Mouse (Mus musculus): ENCODE measurements around the gene Tm9sf1. TPM values are rescaled to one million over a fixed set of nuclear protein-coding genes. Genes with fewer than 3 reads are reported as not detected.
A peak's percentile ranks its signal among the peaks of the same experiment; 100 is the strongest.

The Tm9sf1 gene
- polyA plus RNA-seq, 1 experiment from 2014 or later: 59.7 TPM

DNA sequence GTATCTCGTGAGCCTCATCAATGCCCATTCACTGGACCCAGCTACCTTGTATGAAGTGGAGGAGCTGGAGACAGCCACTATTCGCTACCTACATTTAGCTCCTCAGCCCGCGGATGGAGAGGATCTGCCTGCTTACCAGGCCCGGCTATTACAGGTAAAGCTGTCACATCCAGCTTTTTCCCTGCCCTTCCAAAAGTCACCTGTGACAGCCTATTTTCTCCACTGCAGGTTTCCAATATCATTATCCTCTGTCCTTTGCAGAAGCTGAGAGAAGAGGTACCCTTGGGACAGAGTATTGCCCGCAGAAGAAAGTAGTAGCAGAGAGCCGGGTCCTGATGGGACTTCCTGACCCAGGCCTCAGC lies 40.4 kb downstream of the Tm9sf1 start, which contains the start of gene Irf9:
Gene Irf9, plus strand, starts transcription at position 301 of the 362 bp plus-strand sequence.
- Histone ChIP-seq H3K4me3 (replicated peaks) (peak within 1 kb of the TSS; percentile 20), H3K27me3 (no peaks in the 10 kb centered on the region), H3K36me3 (peaks cover 90% of the 10 kb centered on the region), H3K27ac (no peak within 1 kb of the TSS), H3K4me2 (replicated peaks) (peak within 1 kb of the TSS; percentile 32), H3K9ac (replicated peaks) (0 out of 2 replicates have a peak within 1 kb of the TSS, but pooled peaks have one; percentile 41), H3K4me1 (replicated peaks) (peaks cover 7% of the 10 kb centered on the region; the same call in 1 of the 2 replicates), H3K9me3 (no peaks in the 10 kb centered on the region)
- no peak for ATAC-seq
- WGBS: 87% methylated on average over 7 of the region's 7 CpGs

DNA sequence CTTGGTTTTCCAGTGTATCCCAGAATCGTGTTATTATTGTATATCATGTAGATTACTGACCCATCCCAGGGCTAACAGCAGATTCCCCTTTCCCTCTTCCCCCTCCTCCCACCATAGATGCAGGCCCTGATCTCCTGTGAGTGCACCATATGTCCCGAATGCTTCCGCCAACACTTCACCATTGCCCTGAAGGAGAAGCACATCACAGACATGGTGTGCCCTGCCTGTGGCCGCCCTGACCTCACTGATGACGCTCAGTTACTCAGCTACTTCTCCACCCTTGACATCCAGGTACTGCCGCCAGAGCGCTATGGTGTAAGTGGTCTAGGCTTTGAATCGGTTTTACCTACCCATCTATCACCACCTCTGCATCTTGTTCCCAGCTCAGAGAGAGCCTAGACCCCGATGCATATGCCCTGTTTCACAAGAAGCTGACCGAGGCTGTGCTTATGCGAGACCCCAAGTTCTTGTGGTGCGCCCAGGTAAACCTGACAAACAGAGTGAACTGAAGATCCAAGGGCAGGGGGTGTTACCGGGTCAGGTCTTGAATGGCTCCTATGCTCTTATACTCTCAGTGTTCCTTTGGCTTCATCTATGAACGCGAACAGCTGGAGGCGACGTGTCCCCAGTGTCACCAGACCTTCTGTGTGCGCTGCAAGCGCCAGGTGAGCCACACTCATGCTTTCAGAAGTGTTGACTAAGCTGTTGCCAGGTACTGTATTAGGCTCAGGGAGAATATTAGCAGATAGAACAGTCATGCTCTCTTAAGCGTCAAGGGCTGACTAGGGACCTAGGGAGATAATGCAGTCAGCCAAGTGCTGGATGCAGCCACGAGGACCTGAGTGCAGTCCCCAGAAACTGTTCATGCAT lies 44.9 kb downstream of the Tm9sf1 start:
- H3K4me3 ChIP-seq (replicated peaks): no peak overlapping the region
- 96% methylated on average over 21 of the region's 21 CpGs for WGBS
- no peak overlapping the region for H3K27ac ChIP-seq
- peaks cover 5% of the 10 kb centered on the region for H3K4me1 ChIP-seq (replicated peaks)
- H3K36me3 ChIP-seq: peaks cover 96% of the 10 kb centered on the region
- ATAC-seq: no peak
- no peaks in the 10 kb centered on the region for H3K9me3 ChIP-seq
- H3K27me3 ChIP-seq: no peaks in the 10 kb centered on the region
- H3K9ac ChIP-seq (replicated peaks): no peak overlapping the region
- no peak overlapping the region for H3K4me2 ChIP-seq (replicated peaks)

DNA sequence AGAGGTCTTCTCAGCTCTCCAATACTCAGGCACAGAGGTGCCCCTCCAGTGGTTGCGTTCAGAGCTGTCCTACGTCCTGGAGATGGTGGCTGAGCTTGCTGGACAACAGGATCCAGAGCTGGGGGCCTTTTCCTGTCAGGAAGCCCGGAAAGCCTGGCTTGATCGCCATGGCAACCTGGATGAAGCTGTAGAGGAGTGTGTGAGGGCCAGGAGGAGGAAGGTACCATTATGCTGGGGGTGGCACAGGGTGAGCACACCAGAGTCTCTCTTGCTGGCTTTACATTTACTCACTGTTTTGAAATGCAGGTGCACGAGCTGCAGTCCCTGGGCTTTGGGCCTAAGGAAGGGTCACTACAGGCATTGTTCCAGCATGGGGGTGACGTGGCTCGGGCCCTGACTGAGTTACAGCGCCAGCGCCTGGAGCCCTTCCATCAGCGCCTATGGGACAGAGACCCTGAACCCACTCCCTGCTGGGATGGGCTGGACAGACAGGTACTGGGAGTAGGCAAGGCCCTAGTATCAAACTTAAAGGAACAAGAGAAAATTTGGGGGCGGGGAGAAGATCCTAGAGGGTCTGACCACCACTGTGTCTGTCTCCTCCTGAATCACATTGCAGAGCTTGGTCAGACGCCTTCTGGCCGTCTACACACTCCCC lies 47.4 kb downstream of the Tm9sf1 start:
- Histone ChIP-seq H3K27me3 (no peaks in the 10 kb centered on the region), H3K36me3 (peaks cover 71% of the 10 kb centered on the region), H3K9ac (replicated peaks) (no peak overlapping the region), H3K4me3 (replicated peaks) (no peak overlapping the region), H3K9me3 (no peaks in the 10 kb centered on the region), H3K4me1 (replicated peaks) (peaks cover 21% of the 10 kb centered on the region), H3K4me2 (replicated peaks) (no peak overlapping the region), H3K27ac (no peak overlapping the region)
- 70% methylated on average over 13 of the region's 13 CpGs for WGBS
- ATAC-seq: no peak

DNA sequence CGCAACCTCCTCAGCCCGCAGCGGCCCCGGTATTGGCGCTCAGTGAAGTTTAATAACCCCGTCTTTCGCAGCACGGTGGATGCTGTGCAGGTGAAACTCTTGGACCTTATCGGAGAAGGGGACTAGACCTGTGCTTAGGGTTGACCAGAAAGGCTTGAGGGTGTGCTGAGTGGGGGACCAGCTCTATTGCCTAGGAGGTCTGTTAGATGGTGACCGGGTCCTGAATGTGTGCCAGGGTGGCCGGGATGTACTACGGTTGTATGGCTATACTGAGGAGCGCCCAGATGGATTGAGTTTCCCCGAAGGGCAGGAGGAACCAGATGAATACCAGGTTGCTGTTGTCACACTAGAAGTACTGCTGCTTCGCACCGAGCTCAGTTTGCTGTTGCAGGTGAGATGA lies 51.4 kb downstream of the Tm9sf1 start:
- no peak for ATAC-seq
- H3K9ac ChIP-seq (replicated peaks): peak overlapping the region; percentile 95
- peaks cover 45% of the 10 kb centered on the region for H3K36me3 ChIP-seq
- peak overlapping the region; percentile 97 for H3K27ac ChIP-seq
- H3K4me2 ChIP-seq (replicated peaks): peak overlapping the region; percentile 99
- no peaks in the 10 kb centered on the region for H3K9me3 ChIP-seq
- peaks cover 36% of the 10 kb centered on the region for H3K4me1 ChIP-seq (replicated peaks)
- no peaks in the 10 kb centered on the region for H3K27me3 ChIP-seq
- 8% methylated on average over 16 of the region's 16 CpGs for WGBS
- H3K4me3 ChIP-seq (replicated peaks): peak overlapping the region; percentile 95

DNA sequence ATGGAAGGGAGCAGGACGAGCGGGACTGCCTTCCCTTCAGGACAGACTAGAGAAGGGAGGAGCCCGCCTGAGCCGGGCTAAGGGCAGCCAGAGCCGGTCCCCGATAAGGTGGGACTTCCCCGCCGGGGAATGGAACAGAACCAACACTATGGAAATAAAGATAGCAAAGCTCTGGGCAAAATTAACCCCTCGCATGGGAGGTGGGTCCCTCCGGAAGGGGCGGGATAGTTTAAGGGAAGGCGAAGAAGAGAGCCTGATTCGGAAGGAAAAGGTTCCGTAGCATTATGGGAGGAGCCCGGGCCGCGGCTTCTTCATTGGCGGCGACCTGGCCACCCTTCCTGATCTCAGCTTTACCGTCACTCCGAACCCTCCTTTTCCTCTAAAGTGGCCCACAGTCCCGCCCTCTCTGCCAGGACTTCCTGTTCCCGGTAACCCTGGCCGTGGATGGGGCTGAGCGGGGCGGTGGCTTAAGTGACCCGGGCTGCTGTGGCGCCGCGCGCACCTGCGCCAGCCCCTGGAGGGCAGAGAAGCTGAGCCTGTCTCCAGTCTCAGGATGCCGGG lies 52.2 kb downstream of the Tm9sf1 start, which contains the start of gene Rnf31:
Gene Rnf31, plus strand, starts transcription at position 378 of the 561 bp plus-strand sequence.
- under 1% methylated on average over 33 of the region's 33 CpGs for WGBS
- peak within 1 kb of the TSS; percentile 97 for H3K27ac ChIP-seq
- H3K4me2 ChIP-seq (replicated peaks): peak within 1 kb of the TSS; percentile 99
- H3K9ac ChIP-seq (replicated peaks): peak within 1 kb of the TSS; percentile 95
- ATAC-seq: peak; percentile 91
- H3K4me1 ChIP-seq (replicated peaks): peaks cover 36% of the 10 kb centered on the region
- peaks cover 40% of the 10 kb centered on the region for H3K36me3 ChIP-seq
- H3K9me3 ChIP-seq: no peaks in the 10 kb centered on the region
- no peaks in the 10 kb centered on the region for H3K27me3 ChIP-seq
- H3K4me3 ChIP-seq (replicated peaks): peak within 1 kb of the TSS; percentile 95

DNA sequence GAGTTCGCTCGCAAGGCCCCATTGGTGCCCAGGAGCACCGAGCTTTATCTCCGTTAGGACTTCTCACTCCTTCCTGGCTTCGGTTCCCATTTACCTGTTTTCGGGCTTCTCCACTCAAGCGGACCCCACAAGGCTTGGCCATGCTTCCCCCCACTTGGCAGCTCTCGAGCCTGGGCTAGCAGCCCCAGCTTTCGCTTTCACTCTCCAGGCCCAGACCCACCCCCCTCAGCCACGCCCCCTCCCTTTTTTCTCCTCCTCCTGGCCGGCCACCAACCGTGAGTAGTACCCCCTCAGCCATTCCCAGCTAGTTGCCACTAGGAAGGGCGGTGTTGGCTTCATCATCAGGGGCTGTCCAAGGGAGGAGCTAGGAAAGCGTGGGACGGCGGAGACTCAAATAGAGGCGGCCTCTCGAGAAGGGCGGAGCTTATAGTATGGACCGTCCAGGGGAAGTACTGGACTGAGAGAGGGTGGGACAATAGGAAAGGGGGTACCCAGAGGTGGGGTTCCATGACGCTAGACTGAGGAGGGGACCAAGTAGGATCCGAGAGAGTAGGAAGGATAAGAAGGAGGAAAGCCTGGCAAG lies 52.8 kb downstream of the Tm9sf1 start, which contains the start of gene Psme2:
Gene Psme2, minus strand, starts transcription at position 366 of the 583 bp plus-strand sequence.
- peak within 1 kb of the TSS; percentile 99 for H3K4me2 ChIP-seq (replicated peaks)
- peak within 1 kb of the TSS; percentile 97 for H3K27ac ChIP-seq
- H3K36me3 ChIP-seq: peaks cover 34% of the 10 kb centered on the region
- under 1% methylated on average over 22 of the region's 22 CpGs for WGBS
- peak; percentile 96 for ATAC-seq
- H3K9me3 ChIP-seq: no peaks in the 10 kb centered on the region
- H3K4me1 ChIP-seq (replicated peaks): peaks cover 36% of the 10 kb centered on the region
- no peaks in the 10 kb centered on the region for H3K27me3 ChIP-seq
- H3K9ac ChIP-seq (replicated peaks): peak within 1 kb of the TSS; percentile 95
- peak within 1 kb of the TSS; percentile 95 for H3K4me3 ChIP-seq (replicated peaks)

DNA sequence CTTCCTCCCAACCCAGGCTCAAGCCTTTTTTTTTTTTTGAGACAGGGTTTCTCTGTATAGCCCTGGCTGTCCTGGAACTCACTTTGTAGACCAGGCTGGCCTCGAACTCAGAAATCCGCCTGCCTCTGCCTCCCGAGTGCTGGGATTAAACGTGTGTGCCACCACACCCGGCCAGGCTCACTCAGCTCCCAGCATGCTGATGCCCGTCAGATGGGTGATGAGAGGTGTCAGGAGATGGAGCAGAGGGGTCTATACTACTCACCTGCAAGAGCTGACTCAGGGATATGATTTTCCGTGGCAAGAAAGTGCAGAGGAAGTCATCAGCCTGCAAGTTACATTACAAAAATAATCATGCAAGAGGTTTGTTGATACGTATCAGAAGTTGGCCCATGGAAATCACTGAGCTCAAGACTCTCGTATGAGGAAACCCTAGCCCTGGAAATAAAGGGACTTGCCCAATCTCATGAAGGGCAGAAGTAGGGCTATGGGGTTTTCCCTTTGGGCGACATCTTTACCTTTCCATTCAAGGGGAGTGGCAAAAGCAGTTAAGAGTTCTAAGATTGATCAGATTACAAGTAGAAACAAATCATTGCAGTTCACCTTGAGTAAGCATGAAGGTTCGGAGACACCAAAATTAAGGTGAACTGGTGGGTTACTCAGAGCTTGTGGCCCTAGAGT lies 53.7 kb downstream of the Tm9sf1 start:
- no peak for ATAC-seq
- H3K27me3 ChIP-seq: no peaks in the 10 kb centered on the region
- no peaks in the 10 kb centered on the region for H3K9me3 ChIP-seq
- peak overlapping the region; percentile 95 for H3K9ac ChIP-seq (replicated peaks)
- H3K27ac ChIP-seq: no peak overlapping the region
- 89% methylated on average over 11 of the region's 11 CpGs for WGBS
- peak overlapping the region; percentile 99 for H3K4me2 ChIP-seq (replicated peaks)
- peaks cover 25% of the 10 kb centered on the region for H3K36me3 ChIP-seq
- peak overlapping the region; percentile 95 for H3K4me3 ChIP-seq (replicated peaks)
- H3K4me1 ChIP-seq (replicated peaks): peaks cover 40% of the 10 kb centered on the region

DNA sequence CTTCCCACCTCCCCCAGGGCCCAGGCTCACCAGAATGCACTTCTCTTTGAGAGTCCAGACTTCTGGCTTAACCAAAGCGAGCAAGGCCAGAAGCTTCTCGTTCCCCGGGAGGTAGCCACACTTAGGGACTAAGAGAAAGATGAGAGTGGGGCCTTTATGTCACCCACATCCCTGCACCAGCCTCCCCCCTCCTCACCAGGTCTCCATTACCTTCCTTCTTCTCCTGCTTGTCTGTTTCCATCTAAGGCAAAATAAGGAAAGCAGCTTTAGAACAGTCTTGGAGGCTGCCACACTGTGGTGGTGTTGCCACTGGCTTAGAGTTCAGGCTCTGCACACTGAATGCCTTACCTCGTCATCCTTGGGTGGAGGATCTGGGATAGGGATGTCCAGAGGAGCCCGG lies 54.3 kb downstream of the Tm9sf1 start:
- Histone ChIP-seq H3K4me3 (replicated peaks) (no peak overlapping the region), H3K4me2 (replicated peaks) (no peak overlapping the region), H3K27me3 (no peaks in the 10 kb centered on the region), H3K36me3 (peaks cover 18% of the 10 kb centered on the region), H3K9ac (replicated peaks) (no peak overlapping the region), H3K9me3 (no peaks in the 10 kb centered on the region), H3K27ac (no peak overlapping the region), H3K4me1 (replicated peaks) (peaks cover 47% of the 10 kb centered on the region)
- WGBS: 93% methylated on average over 5 of the region's 5 CpGs
- ATAC-seq: no peak

DNA sequence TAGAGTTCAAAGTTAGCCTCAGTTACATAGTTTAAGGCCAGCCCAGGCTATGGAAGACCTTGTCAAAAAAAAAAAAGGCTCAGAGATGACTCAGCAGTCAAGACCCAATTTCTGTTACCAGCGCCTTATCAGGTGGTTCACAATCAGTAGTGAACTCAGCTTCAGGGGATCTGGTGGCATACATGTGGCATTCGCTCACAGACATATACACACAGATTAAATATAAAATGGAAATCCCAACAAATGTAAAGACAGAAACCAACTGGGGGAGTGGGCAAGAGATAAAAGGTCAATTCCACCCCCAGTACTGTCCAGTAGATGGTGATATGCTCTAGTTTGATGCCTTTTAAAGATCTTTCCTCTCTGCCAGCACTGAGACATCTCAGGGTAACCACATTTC lies 57.5 kb downstream of the Tm9sf1 start:
- Histone ChIP-seq H3K9me3 (no peaks in the 10 kb centered on the region), H3K36me3 (peaks cover 19% of the 10 kb centered on the region), H3K27me3 (no peaks in the 10 kb centered on the region), H3K27ac (no peak overlapping the region), H3K4me1 (replicated peaks) (peaks cover 26% of the 10 kb centered on the region), H3K9ac (replicated peaks) (no peak overlapping the region), H3K4me2 (replicated peaks) (no peak overlapping the region), H3K4me3 (replicated peaks) (no peak overlapping the region)
- 90% methylated on average over 2 of the region's 2 CpGs for WGBS
- ATAC-seq: no peak

Measured in midbrain, embryonic 13.5 days (tissue).